Mouse (Mus musculus): ENCODE data around the gene Frrs1l.

The Frrs1l gene

GRCm38 (mm10) chr4:56990215-56990584 lies at the start of gene Frrs1l:
Frrs1l (minus strand) TSS chr4:56990391.
- peak; percentile 76 to 81 for DNase-seq (ENCODE audit: low spot score in 2 of 2)

DNA sequence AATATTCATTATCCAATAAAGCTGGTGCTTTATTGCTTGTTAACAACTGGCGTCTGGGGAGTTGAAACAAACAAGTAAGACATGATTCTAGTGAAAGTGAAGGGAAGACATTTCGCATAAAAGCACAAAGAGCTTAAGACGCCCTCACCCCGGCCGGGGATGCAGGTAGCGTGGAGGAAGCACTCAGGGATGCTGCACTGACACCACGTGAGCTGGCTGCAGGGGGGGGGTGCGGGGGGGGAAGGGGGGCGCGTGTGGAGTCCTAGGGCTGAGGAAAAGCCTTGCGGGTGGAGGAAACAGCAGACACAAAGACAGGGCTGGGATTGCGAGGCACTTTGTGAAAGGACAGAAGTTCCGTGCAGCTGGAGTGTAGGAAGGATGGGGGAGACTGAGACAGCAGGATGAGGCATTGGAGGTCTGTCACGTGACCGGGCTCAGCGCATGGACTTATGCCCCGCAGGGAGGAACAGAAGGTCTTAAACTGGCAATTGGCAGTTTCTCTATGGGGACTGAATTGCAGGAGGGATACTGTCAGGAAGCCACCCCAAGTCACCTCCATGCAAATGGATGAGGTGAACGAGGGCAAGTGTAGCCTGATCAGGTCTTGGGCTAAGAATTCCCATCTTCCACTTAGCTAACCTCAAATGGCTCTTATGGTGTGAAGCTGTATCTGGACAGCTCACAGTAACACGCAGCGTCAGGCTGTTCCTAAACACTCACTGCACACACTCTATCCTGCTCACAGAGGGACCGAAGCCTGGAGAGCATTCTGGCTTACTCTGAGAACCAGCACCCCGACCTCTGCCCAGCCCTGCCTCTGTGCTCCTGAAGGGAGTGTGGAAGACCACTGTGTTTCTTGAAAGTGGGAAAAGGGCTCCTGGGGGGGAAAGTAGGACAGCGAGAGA lies 49.2 kb upstream of the Frrs1l start:
- peak; percentile 41 to 51 for DNase-seq (ENCODE audit: low spot score in 2 of 2)

DNA sequence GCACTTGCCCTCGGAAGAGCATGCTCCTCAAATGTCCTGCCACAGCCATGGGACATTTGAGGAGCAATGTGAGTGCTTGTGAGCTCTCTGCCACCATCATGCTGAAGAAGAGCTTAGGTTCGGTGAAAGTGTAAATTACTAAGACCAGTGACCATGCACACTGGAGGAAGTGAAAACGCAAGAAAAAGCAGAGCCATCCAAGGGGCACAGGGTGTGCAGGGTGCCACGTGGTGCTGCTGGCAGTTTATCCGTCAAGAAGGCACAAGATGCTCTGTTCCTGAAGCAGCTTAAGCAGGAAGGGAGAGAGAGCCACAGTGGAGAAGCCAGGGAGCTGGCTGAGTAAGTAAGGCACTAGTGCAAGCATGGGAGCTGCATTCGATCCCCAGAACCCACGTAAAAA lies 47.4 kb upstream of the Frrs1l start:
- DNase-seq (ENCODE audit: low spot score in 2 of 2): peak in 1 of 2 experiments; percentile 27

DNA sequence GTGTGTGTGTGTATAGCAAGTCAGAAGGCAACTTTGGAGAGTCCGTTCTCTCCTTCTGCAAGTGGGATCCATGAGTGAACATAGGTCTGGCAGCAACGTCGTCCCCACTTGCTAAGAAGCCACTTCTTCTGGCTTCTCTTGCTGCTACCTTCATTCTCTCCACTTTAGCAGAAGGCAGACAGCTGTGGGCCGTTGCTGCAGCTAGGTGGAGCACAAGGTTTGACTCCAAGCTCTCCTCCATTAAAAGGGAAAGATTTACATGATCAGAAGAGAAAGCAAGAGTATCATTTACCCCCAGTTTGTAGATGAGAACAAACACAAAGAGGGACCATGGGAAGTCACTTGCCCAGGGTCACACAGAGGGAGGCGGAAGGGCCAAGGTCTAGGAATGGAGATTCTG lies 44.0 kb upstream of the Frrs1l start:
- DNase-seq (ENCODE audit: low spot score in 2 of 2): no peak

- DNase-seq (ENCODE audit: low spot score in 2 of 2): no peak
Observed at GRCm38 (mm10) chr4:57031440-57031839, 41.2 kb upstream of the Frrs1l start.

DNA sequence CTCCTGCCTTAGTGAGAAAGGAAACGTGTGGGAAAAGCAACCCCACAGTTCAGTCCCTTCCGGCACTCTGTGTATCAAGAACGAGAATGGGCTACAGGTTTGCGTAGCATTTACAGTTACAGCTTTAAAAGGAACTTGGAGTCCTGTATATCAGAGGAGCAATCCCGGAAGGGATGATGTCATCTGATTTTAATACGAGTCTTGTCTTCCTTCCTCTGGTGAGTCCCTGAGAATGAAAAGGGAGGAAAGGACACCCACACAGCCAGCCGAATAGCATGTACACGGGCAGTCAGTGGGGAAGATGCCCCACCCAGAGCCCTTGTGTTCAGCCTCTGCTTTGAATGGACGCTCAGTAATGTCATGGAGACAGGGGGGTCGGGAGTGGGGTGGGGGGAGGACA lies 37.8 kb upstream of the Frrs1l start:
- DNase-seq (ENCODE audit: low spot score in 2 of 2): no peak

- DNase-seq (ENCODE audit: low spot score in 2 of 2): no peak
Observed at GRCm38 (mm10) chr4:57023527-57023926, 33.3 kb upstream of the Frrs1l start.

- DNase-seq (ENCODE audit: low spot score in 2 of 2): no peak
Observed at GRCm38 (mm10) chr4:57021288-57021687, 31.1 kb upstream of the Frrs1l start.

DNA sequence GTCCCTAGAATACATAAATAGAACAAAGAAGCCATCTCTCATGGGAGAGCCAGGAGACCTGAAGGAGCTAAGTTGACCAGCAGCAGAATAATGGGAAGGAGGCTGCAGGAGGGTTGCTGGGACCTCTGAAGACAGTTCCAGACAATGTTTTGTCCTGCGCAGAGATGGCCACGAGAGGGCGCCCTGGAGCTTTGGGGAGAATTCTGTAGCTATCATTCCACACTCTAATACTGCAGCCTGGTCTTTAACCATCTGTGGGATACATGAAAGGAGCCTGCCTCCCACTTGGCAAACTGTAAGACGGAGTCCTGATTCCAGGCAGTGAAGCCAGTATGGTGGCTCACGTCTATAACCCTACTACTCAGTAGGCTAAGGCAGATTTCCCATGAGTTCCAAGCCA lies 27.0 kb upstream of the Frrs1l start:
- peak; percentile 49 to 76 for DNase-seq (ENCODE audit: low spot score in 2 of 2)

DNA sequence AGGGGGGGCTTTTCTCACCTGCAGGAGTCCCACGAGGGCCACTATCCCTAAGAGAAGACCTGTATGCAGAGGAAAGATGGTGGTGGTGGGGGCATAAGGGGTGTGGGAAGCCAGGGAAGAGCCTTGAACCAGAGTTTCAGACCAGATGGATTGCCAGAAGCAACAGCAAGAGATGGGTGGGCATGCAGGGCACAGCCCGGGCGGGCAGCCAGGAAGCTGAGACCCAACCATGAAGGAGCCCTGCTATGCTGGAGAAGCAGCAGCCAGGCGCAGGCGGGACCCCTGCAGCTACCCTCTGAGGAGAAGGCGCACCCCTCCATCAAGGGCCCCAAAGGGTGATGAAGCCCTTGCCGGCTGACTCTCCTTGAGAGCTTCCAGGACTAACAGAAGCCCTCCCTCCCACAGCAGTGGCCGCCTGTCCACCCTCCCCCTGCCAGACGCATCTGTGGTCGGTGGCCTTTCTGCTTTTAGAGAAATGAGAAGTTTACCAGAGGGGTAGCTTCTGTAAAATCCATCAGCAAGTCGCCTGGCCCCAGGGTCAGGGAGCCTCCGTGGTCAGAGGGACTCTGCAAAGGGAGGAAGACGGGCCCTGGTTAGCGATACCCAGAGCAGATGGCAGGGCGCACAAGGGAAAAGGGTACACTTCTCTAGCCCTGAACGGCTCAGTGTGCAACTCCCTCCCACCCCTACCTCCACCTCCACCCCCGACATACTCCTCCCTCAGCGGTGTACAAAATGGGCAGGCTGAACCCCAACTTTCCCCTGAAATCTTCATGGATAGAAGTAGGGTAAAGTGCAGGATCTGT lies 26.4 kb upstream of the Frrs1l start:
- no peak for DNase-seq (ENCODE audit: low spot score in 2 of 2)

- DNase-seq (ENCODE audit: low spot score in 2 of 2): no peak
Observed at GRCm38 (mm10) chr4:57015032-57015431, 24.8 kb upstream of the Frrs1l start.

DNA sequence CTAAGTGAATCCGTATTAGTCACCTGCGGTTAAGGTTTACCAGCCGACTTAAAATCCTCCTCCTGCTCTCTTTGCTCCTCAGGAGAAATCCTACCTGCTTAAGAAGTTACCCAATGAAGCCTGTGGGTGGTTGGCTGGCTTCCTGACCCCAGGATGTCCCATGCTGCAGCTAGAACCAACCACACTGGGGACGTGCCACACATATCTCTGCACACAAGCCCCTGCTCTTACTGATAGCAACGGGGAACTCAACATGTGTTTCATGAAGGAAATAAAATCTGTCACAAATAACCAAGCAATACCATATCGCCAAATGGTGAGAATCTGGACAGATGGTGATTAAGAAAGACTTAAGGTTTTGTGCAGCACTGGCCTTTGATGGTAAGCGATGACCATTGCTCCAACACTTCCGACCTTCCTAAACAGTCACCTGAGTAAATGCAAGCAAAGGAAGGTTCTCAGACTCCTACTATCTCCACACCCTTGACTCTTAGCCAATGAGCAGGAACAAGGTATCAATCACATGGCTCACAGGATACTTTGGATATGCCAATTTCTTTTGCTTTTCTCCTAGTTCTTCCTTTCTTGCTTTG lies 21.4 kb upstream of the Frrs1l start:
- no peak for DNase-seq (ENCODE audit: low spot score in 2 of 2)

DNA sequence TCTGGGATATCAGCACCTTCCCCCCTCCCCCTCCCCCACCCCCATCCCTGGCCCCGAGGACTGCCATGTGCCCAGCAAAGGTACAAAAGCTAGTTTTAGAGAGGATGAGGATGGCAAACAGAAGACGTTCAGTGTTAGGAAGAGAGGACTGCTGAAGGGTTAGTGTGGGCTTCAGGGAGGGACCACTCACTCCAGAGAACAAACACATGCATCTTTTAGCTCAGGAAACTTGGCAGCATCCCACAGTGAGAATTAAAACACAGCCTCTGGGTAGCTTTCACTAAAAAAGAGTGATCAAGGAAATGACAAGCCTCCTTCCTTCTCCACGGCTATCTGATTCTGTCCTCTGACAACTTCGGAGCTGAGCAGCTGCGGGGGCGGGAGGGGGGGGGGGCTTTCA lies 20.7 kb upstream of the Frrs1l start:
- no peak for DNase-seq (ENCODE audit: low spot score in 2 of 2)

- no peak for DNase-seq (ENCODE audit: low spot score in 2 of 2)
Observed at GRCm38 (mm10) chr4:57010425-57010824, 20.2 kb upstream of the Frrs1l start.

DNA sequence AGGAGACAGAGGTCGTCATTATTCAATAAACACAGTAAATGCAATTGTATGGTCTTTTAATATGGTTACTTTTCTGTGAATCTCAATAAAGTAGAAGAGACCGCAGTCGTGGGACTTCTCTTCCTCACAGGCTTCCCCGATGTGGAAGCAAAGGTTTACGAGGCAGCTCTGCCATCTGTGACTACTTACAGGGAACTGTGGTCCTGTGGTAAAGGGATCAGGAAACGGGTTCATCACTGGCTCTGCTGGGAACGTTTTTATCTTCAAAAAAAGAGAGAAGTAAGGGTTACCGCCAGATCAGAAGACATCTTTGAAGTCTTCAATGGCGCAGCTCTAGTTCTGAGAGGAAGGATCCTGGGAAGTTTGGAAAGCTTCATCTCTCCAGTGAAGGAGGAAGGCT lies 17.5 kb upstream of the Frrs1l start:
- no peak for DNase-seq (ENCODE audit: low spot score in 2 of 2)

DNA sequence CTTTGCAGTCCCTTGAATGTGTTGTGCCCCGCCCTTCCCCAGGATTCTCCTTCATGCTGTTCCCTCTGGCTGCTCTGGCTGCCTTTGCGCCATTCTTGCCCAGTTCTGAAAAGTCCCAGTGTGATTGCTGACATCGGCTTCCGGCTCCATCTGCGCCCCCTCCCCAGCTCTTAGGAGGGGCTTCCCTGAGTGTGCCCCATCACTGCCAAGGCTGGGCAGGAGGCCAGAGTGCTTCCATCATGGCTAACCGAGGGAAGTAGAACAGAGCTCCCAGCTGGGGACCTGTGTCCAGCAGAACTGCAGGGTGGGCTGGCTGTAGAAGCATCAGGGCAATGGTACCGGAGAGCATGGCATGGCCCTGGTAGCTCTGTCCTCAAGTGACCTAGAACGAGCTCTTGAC lies 14.8 kb upstream of the Frrs1l start:
- peak; percentile 73 to 81 for DNase-seq (ENCODE audit: low spot score in 2 of 2)

DNA sequence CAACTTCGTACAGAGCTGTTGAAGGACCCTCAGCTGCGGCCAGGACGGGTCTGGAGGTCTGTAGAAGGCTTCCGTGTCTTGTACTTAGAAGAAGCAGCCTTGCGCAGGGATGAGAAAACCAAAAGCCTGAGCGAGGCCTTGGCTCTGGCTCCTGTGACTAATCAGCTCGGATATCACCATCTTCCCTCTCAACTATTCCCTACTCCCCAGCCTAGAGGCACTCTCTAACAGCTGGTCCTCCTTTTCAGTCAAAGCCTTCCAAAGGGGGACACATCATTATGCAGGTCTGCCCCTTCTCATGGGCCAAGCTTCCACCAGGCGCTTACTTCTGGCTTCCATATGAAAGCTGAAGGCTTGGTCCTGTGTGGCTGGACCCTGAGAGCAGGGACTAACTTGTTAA lies 13.7 kb upstream of the Frrs1l start:
- DNase-seq (ENCODE audit: low spot score in 2 of 2): no peak

DNA sequence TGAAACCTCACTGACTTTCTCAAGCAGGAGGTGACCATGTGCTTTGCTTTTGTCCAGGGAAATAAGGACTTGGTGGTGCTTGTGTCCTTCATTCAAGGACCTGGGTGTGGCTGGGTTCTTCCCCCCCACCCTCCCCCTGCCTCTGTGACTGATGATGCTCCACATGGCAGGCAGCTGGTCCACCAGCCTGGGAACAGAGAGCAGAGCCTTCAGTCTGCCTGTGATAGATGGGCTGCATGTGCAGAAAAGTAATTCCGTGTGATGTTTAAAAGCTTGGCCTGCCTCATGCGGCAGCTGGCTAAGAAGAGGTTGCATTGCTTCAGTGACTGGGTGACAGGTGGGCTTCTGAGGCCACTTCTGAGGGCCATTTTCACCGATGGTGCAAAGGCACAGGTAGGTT lies 12.6 kb upstream of the Frrs1l start:
- DNase-seq (ENCODE audit: low spot score in 2 of 2): no peak

DNA sequence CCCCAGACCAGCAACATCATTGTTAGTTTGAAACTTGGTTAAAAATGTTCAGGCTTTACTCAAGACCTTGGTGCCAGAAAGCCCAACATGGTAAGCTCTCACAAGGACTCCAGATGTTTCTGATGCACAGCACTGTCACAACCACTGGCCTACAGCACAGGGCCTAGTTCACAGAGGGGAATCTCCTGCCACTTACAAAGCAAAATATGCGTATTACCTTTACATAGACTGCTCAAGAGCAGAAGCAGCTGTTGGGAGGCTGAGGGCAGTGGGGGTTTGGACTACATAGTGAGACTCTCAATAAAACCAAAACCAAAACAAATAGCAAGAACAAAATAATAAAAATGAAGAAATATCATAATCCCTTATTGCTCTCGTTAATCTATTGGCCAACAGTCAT lies 11.2 kb upstream of the Frrs1l start:
- DNase-seq (ENCODE audit: low spot score in 2 of 2): no peak

GRCm38 (mm10) chr4:56993331-56993730 lies 3.1 kb upstream of the Frrs1l start:
- no peak for DNase-seq (ENCODE audit: low spot score in 2 of 2)

DNA sequence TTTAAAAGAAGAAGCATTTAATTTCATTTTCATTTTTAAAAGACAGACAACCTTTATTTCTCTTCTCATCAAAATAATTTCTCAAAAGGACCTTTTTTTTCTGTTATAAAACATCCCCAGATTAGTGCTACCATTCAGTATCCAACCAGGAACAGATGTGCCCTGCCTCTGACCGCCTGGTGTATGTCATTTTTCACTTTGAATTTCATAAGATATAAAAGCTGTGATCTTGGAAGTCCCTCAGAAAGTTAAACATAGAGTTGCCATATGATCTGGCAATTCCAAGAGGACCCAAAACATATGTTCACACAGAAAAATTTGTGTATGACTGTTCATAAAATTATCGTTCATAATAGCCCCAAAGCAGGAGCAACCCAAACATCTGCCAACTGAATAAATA lies 1.8 kb upstream of the Frrs1l start:
- DNase-seq (ENCODE audit: low spot score in 2 of 2): no peak

DNA sequence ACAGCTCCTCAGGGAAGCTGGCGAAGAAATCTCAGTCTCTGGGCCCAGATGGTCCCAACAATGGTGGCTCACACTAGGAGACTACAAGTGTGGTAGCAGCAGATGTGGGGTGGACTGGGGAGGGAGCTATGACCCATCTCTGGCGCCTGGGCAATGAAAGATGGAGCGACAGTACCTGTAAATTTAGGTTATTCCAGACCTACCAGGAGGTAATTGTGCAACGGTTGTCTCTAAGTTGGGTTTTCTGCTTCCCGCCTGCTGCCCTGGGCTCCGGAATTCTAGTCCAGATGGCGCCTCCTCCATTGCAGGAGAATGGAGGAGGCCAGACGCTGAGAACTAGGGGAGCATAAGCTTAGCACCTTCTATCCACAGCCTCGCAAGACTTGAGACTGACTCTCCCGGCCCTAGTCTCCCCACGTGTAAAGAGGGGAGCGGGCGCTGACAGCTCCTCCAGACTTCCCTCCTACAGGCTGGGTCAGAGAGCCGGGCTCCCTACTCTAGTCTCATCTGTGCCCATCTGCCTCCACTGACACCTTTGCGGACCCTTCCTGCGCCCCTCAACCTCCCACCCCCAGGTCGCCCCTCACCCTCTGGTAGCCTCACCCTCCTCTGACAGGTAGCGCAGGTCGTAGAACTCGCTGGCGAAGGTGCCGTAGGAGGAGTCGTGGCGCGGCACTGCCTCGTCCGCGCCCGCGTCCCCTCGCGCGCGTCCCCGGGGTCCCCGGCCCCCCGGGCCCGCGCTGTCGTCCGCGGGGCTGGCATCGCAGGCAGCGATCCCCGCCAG lies 568 bp downstream of the Frrs1l start:
- DNase-seq (ENCODE audit: low spot score in 2 of 2): peak; percentile 50 to 75
